Mouse (Mus musculus) G1E (cell line): ENCODE results near the gene Cntn5.

Experiments
- CTCF ChIP-seq: IDR thresholded peaks from 2 replicates; pipeline ENCODE4 v1.5.1; 2012; ENCODE audit warnings: low read depth, low read length, inconsistent platforms, mixed read lengths
- GATA1 ChIP-seq: IDR thresholded peaks from 2 replicates; pipeline ENCODE4 v1.6.1; 2012; ENCODE audit warnings: borderline replicate concordance, low read length, inconsistent platforms, mixed read lengths
- POLR2AphosphoS5 ChIP-seq: IDR thresholded peaks from 2 replicates; pipeline ENCODE4 v1.6.1; 2012; ENCODE audit warnings: low read depth, low read length, inconsistent platforms; ENCODE audit not compliant: insufficient replicate concordance
- TAL1 ChIP-seq: conservative IDR thresholded peaks from 2 replicates; pipeline ENCODE4 v1.6.1; 2012; ENCODE audit warnings: low read depth, low read length, inconsistent platforms, mixed read lengths

DNA sequence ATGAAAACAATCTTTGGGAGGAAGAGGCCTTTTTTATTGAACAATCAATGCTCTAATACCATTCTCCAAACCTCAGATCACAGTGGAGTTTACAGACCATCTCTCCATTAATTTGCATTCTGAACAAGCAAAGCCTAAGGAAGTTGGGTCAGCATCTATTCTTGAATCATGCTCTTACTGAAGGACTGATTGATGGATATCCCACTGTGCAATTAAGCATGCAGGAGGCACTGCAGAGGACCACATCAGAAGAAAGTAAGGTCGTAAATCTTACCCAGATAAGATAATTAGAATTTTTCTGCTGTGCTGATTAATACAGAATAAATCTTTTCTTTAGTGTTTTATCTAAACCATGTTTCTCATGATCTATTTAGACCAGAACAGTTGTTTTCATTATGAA lies 536.2 kb downstream of the Cntn5 start:
- no peak for TF ChIP-seq CTCF
- TF ChIP-seq GATA1 = no peak
- no peak for TF ChIP-seq POLR2AphosphoS5
- TF ChIP-seq TAL1 = no peak
